Mouse (Mus musculus) adrenal gland, adult 2 months (tissue): ENCODE measurements around the gene Ajuba. TPM values are rescaled to one million over a fixed set of nuclear protein-coding genes. Genes with fewer than 3 reads are reported as not detected.

Source experiments
- DNase-seq: peaks from one replicate; pipeline ENCODE4 v3.0.0; 2021
- polyA plus RNA-seq: library from polyadenylated mRNA; depleted of rRNA; stranded (reverse); fragments of >200 nt; gene quantifications from 2 replicates; pipeline ENCODE4 v1.2.3, GENCODE M21; 2012
- total RNA-seq, 2 experiments: library from RNA; stranded (reverse); gene quantifications; 2 replicates each; pipeline ENCODE4 v1.2.3; 2021

Ajuba gene
- total and polyA plus RNA-seq, 3 experiments, result 14.4 to 47.0 (median 30.3) TPM

DNA sequence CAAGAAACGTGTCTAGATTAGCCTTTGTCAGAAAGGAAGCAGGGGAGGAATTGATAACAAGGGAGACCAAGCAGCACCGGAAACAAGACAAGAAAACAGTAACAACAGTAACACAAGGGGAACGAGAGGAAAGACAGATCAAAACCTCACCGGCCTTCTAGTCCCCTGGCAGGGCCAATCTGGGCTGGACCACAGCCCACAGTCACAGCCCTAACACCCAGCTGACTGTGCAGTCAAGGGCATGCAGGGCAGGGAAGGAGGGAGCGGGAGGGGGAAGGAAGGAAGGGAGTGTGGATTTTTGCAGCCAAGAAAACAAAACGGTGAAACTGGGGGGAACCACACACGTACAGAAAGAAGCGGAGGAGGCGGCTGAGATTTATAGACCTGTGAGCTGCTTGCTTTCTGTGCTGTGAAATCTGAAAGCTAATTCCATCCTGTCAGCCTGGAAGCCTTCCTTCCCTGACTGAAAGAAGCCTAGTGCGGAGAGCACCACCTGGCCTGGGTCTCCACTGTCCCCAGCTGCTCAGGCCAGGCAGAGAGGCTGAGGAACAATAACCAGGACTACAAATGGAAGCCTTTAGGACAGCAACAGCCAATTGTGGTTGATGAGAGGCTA, 15.1 kb upstream of the Ajuba start:
- peak; percentile 80 for DNase-seq

DNA sequence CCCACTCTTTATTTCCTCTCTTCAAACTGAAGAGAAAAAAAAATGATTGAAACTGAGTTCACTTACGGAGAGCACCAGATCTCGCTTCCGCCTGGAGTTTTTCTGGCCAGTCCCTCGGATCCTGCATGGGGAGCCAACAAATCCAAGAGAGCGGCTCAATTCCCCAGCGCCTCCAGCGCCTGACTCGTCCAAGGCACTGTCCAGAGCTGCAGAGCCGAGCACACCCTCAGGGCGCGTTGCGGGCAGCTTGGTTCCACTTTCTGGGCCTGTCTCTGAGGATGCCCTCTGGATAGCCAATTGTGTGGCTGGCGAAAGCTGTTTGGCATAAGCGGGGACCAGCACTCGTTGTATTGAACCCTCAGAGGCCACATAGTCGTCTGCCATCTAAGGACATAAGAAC, 13.7 kb upstream of the Ajuba start:
- no peak for DNase-seq

DNA sequence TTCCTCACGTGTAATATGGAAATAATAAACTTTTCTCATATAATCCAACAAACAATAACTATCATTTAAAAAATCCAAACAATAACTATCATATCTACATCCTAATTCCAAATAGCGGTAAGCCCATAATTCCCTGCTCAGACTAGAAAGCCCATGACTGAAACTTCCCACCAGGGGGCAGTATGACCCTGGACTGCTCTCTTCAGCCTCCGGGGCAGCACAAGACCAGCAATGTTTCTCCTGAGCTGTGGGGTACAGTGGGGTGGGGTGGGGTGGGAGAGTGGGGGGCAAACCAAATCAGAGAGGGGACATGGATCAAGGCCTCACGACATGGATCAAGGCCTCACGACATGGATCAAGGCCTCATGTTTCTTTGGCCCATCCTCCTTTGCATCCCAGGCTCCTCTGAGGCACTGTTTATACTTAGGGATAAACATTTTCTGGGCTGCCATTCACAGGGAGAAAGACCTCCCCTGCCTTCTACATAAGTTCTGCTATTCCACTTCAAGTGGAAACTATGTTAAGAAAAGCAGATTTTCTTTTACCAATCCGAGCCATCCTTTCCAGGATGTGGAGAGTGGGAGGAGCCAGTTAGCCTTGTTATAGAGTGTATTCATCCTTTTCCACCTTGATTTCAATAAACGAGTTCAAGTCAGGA, 6.5 kb upstream of the Ajuba start:
- DNase-seq, result peak; percentile 70

DNA sequence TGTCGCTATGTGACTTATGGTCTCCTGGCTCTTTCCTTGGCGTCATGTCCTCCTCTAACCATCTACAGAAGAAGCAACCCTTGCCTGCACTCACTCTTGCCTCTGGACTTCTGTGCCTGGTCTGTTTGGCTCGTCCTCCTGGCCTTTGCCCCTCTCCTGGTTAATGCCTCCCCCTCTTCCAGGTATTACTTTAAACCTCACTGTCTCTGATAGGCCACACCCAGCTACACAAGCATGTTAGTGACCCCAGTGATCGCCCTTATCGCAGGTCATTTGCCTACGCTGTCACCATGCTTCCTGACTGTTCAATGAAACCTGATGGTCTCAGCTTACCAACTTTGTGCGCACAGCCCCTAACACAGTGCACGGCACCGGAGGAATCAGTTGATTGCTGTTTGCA, 5.2 kb upstream of the Ajuba start:
- no peak for DNase-seq

DNA sequence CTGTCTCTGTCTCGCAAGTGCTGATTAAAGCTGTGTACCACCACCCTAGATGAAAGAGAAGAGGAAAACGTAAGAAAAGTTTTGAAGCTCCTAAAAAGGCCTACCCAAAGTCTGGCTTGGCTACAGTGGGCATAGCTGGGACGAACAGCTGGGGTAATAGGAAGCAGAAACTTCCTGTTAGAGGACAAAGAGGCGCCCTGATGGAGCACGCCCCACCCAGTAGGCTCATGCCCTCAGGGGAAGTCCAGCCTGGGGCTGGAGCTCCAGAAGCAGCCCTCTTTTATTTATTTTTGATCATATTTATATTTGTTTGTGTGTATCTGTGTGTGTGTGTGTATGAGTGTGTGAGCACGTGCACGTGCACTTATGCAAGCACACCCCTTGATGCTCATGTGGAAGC, 2.3 kb upstream of the Ajuba start:
- DNase-seq, result no peak

DNA sequence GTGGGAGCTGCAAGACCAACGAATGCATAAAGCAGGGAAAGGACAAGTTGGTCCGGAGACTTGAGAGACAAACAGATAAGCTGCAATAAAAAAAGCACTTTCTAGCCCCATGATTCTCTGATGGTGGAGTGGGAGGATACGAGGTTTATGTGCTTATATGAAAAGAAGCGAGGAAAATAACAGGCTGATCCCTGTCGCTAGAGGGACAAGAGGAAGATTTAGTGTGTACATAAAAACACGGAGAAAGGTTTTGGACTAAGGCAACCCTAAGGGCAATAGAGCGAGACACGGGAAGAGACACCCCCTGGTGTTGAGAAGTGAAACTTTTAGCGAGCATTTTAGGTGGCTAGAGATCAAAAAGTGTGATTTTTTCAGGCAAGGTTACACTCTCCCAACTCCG, 705 bp upstream of the Ajuba start:
- peak; percentile 61 for DNase-seq

DNA sequence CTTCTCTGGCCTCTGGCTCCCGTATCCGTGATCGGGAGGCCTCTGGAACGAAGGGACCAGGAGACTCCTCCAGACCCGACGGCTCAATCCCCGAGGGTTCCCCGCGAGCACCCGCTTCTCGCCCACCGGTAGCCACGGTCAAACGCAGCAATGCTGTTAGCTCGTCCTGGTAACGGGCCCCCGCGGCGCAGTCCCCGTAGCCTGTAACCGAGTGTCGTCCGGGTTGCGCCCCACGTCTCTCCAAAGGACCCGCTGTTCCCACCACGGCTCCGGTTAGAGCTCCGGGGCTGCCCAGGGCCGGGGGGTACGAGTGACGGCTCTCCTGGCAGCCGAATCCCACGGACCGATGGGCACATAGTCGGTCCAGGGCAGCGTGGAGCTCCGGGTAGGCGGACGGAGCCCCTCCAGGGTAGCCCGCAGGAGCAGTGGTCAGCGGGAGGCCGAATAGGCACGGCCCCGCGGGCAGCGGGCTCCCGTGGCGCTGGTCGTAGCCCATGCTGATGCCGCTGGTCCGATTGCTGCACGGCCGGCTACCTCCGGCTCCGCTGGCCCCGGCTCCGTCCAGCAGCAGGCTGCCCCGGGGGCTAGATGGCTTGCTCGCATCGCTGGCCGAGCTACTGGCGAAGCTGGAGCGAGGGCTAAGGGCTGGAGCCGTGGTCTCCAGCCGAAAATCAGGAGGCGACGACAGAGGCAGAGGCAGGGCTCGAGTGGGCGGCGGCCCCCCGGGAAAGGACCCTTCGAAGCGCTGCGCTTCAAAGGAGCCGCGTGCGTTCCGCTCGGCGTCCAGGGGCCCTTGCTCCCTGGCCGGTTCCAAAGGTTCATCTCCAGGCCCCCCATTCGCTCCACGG, 893 bp downstream of the Ajuba start:
- DNase-seq, result peak; percentile 67

DNA sequence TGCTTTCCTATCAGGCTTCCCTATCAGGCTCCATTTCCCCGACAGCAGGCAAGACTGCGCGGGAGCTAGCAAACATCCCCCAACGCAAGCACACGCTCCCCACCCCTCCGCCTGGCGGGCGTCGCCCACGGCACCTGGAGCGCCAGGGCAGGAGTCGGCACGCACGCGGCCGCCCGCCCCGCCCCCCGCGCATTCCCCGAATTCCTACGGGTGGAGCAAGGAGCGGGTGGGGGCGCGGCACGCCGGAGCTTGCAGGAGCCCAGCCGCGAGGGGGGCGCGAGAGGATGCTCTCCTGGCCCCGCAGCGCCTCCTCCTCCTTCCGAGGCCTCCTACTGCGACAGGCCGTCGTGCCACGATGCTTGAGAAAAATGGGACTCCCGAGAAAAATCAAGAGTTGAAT, 1.7 kb downstream of the Ajuba start:
- peak; percentile 86 for DNase-seq

DNA sequence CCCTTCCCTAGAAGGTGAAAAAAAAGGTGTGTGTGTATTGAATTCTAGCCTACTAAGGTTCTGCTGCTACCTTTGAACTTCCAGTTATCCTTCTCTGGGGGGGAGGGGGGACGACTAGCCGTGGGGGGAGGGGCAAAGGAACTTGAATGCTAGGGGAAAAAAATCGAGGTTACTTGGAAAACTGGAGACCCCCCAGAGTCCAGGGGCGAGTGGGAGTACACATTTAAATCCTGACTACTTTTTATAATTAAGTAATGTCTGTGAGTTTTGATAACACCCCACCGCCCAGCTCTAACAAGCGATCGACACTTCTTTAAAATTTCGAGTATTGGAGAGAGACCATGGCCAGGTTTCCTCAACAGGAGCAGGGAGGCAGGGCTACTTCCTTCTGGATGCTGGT, 2.3 kb downstream of the Ajuba start:
- DNase-seq, result no peak

DNA sequence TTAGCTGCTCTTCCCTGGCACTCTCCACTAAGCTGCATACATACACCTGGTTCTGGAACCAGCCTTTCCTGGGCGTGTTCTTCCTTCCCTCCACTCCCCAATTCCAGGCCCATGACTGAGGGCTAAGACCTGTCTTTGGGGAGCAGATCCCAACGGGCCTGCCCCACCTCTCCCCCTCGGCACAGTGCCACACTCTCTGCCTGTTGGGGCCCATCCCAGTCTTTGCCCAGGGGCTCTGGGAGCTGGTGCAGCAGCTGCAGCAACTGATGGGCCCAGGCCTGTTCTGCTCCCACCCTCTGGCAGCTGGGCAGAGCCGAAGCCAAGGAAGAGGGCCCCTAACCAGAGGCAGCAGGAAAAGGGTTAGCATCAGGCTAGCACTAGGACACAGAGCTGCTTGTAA, 3.1 kb downstream of the Ajuba start:
- peak; percentile 25 for DNase-seq

DNA sequence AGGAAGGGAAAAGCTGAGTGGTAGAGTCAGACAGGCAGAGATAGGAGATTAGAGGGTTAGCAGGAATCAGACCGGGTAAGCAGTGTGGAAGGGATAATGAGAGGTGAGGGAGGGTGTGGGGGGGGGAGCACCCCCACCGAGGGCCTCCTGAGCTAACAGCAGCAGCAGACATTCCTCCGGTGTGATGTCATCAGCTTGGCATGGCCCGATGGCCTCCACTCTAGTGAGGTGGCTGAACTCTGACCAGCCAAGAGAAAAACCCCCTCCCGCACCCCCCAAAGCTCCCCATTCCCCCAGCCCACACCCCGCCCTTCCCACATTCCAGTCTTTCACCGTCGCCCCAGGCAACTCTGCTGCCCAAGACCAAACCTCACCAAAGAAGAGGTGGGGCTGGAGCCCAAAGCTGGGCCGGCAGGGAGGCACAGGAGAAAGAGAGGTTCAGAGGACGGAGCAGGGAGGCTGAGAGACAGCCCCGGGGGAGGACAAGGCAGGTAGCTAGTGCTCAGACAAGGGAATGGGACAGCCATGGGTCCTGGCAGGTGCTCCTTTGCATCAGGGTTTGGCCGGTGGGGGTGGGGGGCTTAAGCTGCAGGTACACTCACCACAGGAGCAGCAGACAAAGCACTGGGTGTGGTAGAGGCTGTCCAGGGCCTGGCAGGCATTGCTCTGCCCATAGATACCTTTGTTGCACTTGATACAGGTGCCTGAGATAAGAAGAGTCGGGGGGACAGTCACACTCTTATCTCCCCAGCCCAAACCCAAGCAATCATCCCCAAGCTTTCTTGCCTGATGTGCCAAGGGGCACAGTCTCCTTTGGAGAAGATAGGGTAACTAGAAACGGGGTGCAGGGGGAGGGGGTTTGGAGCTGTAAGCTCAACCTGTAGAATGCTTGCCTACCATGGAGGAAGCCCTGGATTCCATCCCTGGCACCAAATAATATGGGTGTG, 4.3 kb downstream of the Ajuba start:
- DNase-seq, result peak; percentile 82

DNA sequence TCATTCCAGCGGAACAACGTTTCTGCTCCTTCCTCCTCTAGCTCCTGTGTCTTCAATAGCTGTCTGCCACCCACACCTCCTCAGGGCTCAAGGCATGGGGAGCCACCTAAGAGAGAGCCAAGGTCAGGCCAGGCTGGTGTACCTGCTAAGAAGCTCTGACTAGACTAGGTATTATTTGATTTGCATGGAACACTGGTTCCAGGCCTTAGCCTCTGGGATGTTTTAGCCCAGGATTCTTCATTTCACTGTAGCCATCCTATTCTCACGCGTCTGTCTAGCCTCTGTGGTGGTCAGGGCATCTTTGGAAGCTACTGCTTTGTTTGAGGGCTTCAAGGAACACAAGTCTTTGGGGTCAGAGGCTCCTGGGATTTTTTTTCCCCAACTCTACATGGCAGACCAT, 5.2 kb downstream of the Ajuba start:
- no peak for DNase-seq

DNA sequence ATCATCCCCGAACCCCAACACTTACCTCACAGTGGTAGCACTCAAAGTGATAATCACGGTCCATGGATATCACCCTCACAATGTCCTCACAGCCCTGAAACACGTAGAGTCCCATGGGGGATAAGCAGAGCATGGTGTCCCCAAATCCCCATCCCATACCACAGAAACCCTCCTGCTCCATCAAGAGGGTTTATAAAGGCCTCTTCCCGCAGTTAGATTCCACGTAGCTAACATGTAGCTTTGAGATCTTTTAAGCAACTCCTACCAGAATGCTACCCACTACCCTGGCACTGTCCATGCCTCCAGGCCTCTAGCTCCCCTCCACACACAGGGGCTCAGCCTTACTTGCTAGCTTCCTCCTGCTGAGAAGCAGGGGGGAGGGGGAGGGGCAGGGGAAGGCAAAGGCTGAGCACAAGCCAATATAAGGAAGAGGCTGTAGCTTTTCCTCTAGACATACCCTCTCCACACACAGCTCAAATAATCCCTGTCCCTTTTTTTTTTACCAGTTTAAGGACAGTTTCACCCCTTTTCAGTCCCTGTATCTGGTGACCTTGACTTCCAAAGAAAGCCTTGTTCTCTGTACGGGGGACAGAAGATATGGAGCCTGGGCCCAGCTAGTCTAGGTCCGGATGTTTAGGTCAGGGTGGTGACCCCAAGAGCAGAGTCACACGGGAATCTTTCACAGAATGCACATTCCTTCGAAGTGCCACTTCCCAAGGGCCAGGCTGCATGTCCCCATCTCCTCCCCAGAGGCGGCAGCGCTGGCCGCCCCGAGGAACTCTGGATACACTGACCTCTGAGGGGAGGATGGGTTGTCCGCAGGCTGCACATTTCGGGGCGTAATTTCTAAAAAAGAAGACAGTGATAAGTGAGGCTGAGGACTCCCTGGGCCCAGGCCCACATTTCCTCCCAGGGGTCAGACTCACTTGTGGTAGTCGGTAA, 7.6 kb downstream of the Ajuba start:
- DNase-seq, result no peak

DNA sequence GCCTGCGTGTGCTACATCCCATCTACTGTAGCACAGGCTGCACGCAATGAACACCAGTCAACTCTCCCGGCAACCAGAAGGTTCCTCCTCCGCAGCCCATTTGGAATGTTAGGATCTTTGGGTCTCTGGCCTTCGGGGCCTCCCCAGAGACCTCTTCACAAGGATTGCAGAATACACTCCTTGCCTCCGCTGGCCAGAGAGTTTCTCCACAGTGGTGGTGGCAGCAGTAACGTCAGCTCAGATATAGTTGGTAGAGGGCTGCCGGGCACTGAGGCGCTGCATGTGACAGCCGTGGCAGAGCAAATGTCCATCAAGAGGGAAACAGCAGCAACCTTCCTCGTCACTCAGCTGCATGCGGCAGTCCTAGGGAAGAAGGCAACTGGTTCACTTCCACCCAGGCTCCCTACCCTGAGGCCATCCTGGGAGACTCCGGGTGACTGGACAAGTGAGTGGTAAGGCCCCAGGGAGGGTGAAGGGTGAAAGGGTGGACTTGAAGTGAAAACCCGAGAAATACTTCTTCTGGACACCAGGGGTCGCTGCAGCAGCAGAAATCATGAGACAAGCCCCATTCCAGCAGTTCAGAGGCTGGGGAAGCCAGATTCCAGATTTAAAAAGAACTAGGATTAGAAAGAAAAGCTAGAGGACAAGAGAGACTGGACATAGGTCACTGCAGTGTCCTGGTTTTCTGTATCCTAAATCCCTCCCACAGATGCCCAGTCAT, 8.5 kb downstream of the Ajuba start:
- DNase-seq, result peak; percentile 79

DNA sequence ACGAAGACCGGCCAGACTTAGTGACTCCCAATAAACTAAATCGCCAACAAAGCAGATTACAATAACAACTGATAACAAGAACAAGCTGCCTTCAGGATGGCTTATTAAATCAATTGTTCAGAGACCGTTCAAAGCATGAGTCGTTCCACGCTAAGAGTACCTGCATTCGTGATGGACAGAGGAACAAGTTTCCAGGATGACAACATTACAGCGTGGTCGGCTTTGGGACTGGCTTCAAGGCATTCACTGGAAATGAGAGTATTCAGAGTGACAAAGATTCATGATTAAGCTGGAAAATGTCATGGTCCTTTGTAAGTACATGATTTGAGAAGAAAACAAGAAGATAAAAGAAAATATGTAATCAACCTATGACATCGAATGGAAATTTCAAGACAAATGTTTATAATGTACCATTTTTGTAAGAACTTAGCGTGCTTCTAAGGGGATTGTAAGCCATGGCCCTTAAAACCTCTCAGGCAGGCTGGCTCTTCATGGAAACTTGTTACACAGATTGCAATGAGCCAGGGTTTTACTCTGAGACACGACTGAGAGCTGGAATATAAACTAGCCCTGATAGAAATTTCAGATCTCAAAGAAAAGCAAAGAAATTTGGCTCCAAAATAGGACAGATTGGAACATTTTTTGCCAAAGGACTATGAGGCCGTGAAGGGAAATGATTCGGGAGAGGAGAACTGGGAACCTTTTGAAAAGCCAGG, 16.7 kb downstream of the Ajuba start:
- peak; percentile 42 for DNase-seq

DNA sequence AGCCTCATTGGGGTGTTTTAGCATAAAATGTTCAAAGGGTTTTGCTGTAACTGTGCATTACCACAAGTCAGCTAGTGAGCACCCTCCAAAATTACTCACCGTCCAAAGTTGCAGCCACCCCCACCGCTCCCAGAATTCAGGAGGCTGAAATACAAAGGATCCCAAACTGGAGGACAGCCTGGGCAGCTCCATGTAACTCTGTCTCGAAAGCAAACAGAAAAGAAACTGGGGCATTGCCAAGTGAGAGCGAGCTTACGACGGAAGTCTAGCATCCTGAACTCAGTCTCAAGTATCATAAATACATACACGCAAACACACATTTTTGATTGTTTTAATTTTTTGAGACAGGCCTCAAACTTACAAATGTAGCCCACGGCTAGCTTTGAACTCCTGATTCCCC, 20.0 kb downstream of the Ajuba start:
- DNase-seq, result no peak

DNA sequence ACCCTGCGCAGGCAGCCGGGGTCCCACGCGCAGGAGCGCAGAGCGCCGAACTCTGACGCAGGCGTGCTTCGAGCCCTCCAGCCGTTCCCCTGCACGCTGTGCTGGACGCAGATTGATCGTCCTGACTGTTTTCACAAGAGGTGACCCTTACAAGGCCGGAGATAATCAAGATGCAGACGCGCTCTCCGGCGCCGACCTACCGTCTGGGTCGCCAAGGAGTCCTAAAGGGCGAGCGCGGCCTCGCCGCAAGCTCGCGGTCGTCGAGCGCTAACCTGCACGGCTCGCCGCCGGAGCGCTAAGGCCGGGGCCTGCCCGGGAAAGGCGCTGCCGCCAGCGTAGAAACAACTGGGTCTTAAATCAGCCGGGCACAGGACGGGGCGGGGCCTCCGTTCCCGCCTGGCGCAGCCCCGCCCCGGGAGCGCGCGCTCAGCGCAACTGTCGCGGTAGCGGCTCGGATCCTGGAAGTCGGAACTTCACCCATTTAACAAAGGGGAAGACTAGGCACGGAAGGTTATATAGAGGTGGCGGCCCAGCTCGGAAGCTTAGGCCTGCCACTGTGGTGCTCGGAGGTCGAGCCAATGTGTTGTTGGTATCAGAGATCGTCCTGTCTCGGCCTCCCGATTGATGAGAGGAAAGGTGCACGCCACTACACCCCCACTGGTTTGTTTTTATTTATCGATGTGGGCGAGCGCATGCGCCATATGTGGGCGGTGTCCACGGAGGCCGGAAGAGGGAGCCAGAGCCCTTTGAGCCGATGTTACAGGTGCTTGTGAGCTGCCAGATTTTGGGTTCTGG, 23.2 kb downstream of the Ajuba start, which contains the start of gene Haus4:
TSS of gene Haus4 (minus strand) at position 642 of the 795 bp plus-strand sequence.
- DNase-seq, result peak; percentile 94

DNA sequence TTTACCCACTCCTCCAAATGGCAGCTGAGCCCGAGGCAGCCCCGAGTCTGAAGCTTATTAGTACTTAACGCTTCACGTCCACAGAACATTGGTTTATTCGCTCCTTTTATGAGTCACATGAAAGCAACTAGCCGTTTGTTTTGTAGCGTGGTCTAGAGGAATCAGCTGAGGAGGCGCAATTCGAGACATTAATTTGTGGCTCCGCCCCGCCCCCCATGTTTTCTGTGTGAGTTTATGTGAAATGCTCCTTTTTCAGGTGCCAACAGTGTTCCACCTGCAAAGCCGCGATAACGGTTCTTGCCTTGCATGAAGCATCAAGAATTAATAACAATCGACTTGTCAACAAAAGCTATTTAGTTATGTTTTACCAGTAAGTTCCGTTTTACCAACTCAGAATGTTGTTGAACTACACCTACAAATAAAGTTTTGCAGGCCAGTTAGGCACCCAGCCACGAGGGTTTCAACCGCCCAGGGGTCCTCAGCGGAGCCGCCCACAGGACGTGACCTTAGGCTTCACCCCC, 23.8 kb downstream of the Ajuba start:
- no peak for DNase-seq
